Mouse (Mus musculus): ENCODE measurements at regions not wholly inside any gene's neighbourhood (a gene's known extent, or its start where the extent isn't known, plus 50 kb on each side); places are given as distances from the start of the nearest gene placed in this dataset.
"Not testable (repeated sequence)": the region's sequence is repeated elsewhere in the genome, so short reads cannot be mapped to it uniquely, and the experiment has no call there.

GRCm38 (mm10) chr12:39604723-39605122, 433.1 kb downstream of the Arl4a start:
- no peak for DNase-seq (ENCODE audit: extremely low spot score, low read depth, low spot score)

GRCm38 (mm10) chr12:39594726-39595125, 443.1 kb downstream of the Arl4a start:
- DNase-seq (ENCODE audit: extremely low spot score, low read depth, low spot score): no peak

GRCm38 (mm10) chr12:39593781-39594180, 444.0 kb downstream of the Arl4a start:
- DNase-seq (ENCODE audit: extremely low spot score, low read depth, low spot score): not testable (repeated sequence)

- DNase-seq (ENCODE audit: extremely low spot score, low read depth, low spot score): no peak
Measured at GRCm38 (mm10) chr12:39587204-39587909, 450.5 kb downstream of the Arl4a start.

- DNase-seq (ENCODE audit: extremely low spot score, low read depth, low spot score): no peak
Measured at GRCm38 (mm10) chr12:39586163-39586562, 451.7 kb downstream of the Arl4a start.

- DNase-seq (ENCODE audit: extremely low spot score, low read depth, low spot score): no peak
Measured at GRCm38 (mm10) chr12:39577610-39578009, 460.2 kb downstream of the Arl4a start.

GRCm38 (mm10) chr12:39572802-39573201, 465.0 kb downstream of the Arl4a start:
- no peak for DNase-seq (ENCODE audit: extremely low spot score, low read depth, low spot score)

- no peak for DNase-seq (ENCODE audit: extremely low spot score, low read depth, low spot score)
Measured at GRCm38 (mm10) chr12:39572147-39572546, 465.7 kb downstream of the Arl4a start.

- DNase-seq (ENCODE audit: extremely low spot score, low read depth, low spot score): no peak
Measured at GRCm38 (mm10) chr12:39560734-39561446, 476.9 kb downstream of the Arl4a start.

GRCm38 (mm10) chr12:39558491-39558890, 479.3 kb downstream of the Arl4a start:
- peak; percentile 26 for DNase-seq (ENCODE audit: extremely low spot score, low read depth, low spot score)

GRCm38 (mm10) chr12:39536326-39536725, 501.5 kb downstream of the Arl4a start:
- DNase-seq (ENCODE audit: extremely low spot score, low read depth, low spot score): no peak

- DNase-seq (ENCODE audit: extremely low spot score, low read depth, low spot score): no peak
Measured at GRCm38 (mm10) chr12:39528121-39528520, 509.7 kb downstream of the Arl4a start.

GRCm38 (mm10) chr12:39527216-39527600, 510.6 kb downstream of the Arl4a start:
- DNase-seq (ENCODE audit: extremely low spot score, low read depth, low spot score): no peak

- no peak for DNase-seq (ENCODE audit: extremely low spot score, low read depth, low spot score)
Measured at GRCm38 (mm10) chr12:39526535-39527215, 511.1 kb downstream of the Arl4a start.

GRCm38 (mm10) chr12:39515690-39516089, 522.1 kb downstream of the Arl4a start:
- DNase-seq (ENCODE audit: extremely low spot score, low read depth, low spot score): no peak

GRCm38 (mm10) chr12:39510855-39511254, 527.0 kb downstream of the Arl4a start:
- DNase-seq (ENCODE audit: extremely low spot score, low read depth, low spot score): no peak

GRCm38 (mm10) chr12:39510073-39510812, 527.6 kb downstream of the Arl4a start:
- DNase-seq (ENCODE audit: extremely low spot score, low read depth, low spot score): peak; percentile 47

GRCm38 (mm10) chr12:39496203-39496602, 541.6 kb downstream of the Arl4a start:
- DNase-seq (ENCODE audit: extremely low spot score, low read depth, low spot score): peak; percentile 20

- DNase-seq (ENCODE audit: extremely low spot score, low read depth, low spot score): no peak
Measured at GRCm38 (mm10) chr12:39493578-39494218, 544.1 kb downstream of the Arl4a start.

- DNase-seq (ENCODE audit: extremely low spot score, low read depth, low spot score): no peak
Measured at GRCm38 (mm10) chr12:39493114-39493513, 544.7 kb downstream of the Arl4a start.

- DNase-seq (ENCODE audit: extremely low spot score, low read depth, low spot score): no peak
Measured at GRCm38 (mm10) chr12:39472984-39473383, 564.8 kb downstream of the Arl4a start.

Data from hindlimb bud, embryonic 11.5 days (tissue).